Mouse (Mus musculus): ENCODE measurements around the gene Casz1. TPM values are rescaled to one million over a fixed set of nuclear protein-coding genes. Genes with fewer than 3 reads are reported as not detected.

The Casz1 gene
- polyA plus RNA-seq, 2 experiments, result 0.32 to 0.39 TPM

DNA sequence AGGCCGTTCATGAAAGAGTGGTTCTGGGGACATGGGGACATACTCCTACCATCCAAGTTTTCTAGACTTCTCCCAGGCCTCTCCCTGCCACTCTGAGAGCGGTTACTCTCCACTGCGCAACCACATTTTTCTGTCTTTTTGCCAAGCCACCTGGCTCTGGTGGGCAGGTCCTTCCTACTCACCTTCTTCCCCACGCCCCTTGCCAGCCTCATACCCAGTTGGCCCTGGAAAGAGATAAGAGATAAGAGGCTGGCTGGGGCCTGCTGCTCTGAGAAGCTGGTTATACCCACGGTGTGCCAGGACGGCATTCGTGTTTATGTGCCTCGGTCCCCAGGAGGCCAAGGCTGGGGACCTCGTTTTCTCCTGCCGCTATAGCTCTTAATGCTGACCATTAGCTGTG lies 102.6 kb downstream of the Casz1 start:
- no peak for DNase-seq (ENCODE audit: low read depth in 3 of 3, low spot score in 3 of 3)
- TF ChIP-seq CTCF (IDR thresholded peaks at IDR 0.05; ENCODE audit: low read depth) (no peak), EP300 (IDR thresholded peaks at IDR 0.05; ENCODE audit: low read depth) (no peak)
- Histone ChIP-seq H3K4me1 (replicated peaks; ENCODE audit: control insufficient read depth in 2 of 2, insufficient read depth in 2 of 2, low read length in 1 of 2) (no peaks in the 10 kb centered on the region), H3K4me2 (ENCODE audit: low read depth) (no peak overlapping the region), H3K36me3 (replicated peaks; ENCODE audit: control insufficient read depth, insufficient read depth, low read depth) (no peaks in the 10 kb centered on the region), H3K9ac (replicated peaks) (no peak overlapping the region), H3K9me3 (ENCODE audit: control insufficient read depth, low read length) (no peaks in the 10 kb centered on the region), H3K27ac (no peak overlapping the region), H3K27me3 (ENCODE audit: control insufficient read depth, insufficient read depth, low read length) (peaks cover 20% of the 10 kb centered on the region), H3K4me3 (ENCODE audit: insufficient read depth in 1 of 2, low read depth in 2 of 2, low read length in 2 of 2) (no peak overlapping the region)
- ATAC-seq (ENCODE audit: insufficient read depth), result no peak
- WGBS (ENCODE audit: insufficient replicate concordance), result 75% methylated on average over 10 of the region's 10 CpGs

DNA sequence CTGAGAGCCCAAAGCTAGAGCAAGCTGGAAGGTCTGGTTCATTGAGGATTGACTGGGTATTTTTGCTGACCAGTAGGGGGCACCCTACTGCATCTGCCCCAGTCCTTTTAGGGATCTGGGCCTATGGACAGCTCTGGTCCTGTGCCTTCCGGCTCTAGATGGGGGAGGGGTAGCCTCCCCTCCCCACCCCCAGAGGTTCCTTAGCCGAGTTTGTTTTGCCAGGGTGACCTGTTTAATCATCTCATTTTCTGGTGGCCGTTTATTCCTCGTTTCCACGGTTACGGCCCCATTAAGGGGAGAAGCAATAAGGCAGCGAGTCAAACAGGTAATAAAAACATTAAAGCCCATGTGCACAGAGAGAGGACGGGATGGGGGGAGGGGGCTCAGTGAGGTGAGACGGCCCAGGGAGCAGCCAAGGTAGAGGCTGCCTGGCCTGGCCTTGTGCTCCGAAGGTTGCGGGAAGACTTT lies 104.0 kb downstream of the Casz1 start:
- ATAC-seq (ENCODE audit: insufficient read depth) (no peak), DNase-seq (ENCODE audit: low read depth in 3 of 3, low spot score in 3 of 3) (no peak)
- WGBS (ENCODE audit: insufficient replicate concordance), result 55% methylated on average over 11 of the region's 11 CpGs
- H3K27me3 ChIP-seq (ENCODE audit: control insufficient read depth, insufficient read depth, low read length), result peaks cover 8% of the 10 kb centered on the region; the same call in 1 of the 2 replicates
- H3K4me1 ChIP-seq (replicated peaks; ENCODE audit: control insufficient read depth in 2 of 2, insufficient read depth in 2 of 2, low read length in 1 of 2), result no peaks in the 10 kb centered on the region
- no peak overlapping the region for H3K4me3 ChIP-seq (ENCODE audit: insufficient read depth in 1 of 2, low read depth in 2 of 2, low read length in 2 of 2)
- no peaks in the 10 kb centered on the region for H3K36me3 ChIP-seq (replicated peaks; ENCODE audit: control insufficient read depth, insufficient read depth, low read depth)
- no peak overlapping the region for H3K27ac ChIP-seq
- no peak for TF ChIP-seq EP300 (IDR thresholded peaks at IDR 0.05; ENCODE audit: low read depth)
- peak; percentile 71 for TF ChIP-seq CTCF (IDR thresholded peaks at IDR 0.05; ENCODE audit: low read depth)
- H3K4me2 ChIP-seq (ENCODE audit: low read depth), result no peak overlapping the region
- no peak overlapping the region for H3K9ac ChIP-seq (replicated peaks)
- H3K9me3 ChIP-seq (ENCODE audit: control insufficient read depth, low read length), result no peaks in the 10 kb centered on the region

DNA sequence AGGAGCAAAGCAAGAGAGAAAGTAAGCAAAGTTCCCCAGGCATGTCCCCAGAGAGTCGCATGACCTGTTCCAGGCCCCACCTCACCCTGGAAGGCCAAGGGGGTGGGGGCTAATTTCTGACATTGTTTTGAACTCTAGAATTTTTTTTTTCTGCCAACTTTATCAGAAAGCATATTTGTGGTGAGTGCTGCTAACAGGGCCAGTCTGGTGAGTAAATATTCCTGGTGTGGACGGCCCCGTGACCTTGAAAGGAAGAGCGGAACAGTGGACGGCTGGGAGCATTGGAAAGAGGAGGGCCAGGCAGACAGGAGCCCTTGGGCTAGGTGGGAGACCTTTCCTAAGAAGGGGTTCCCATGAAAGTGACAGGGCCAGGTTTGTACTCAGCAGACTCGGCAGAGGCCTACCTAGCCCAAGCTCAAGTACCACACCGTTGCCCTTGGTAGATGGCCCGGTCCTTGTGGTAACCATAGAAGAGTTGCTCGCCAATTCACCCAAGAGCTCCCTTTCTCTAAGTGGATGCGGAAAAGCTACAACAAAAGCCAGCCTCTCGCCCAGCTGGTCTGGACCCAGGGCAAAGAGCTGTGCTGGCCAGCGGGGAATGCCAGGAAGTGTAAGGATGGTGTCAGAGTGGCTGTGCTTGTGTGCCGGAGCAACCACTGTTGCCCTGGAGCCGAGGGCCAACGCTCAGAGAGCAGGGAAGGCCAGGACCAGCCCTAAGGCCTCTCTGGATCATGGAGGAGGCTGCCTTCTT lies 104.7 kb downstream of the Casz1 start:
- TF ChIP-seq EP300 (IDR thresholded peaks at IDR 0.05; ENCODE audit: low read depth) (no peak), CTCF (IDR thresholded peaks at IDR 0.05; ENCODE audit: low read depth) (no peak)
- WGBS (ENCODE audit: insufficient replicate concordance), result 76% methylated on average over 15 of the region's 15 CpGs
- H3K4me3 ChIP-seq (ENCODE audit: insufficient read depth in 1 of 2, low read depth in 2 of 2, low read length in 2 of 2), result no peak overlapping the region
- H3K27me3 ChIP-seq (ENCODE audit: control insufficient read depth, insufficient read depth, low read length), result peaks cover 1% of the 10 kb centered on the region; the same call in 1 of the 2 replicates
- no peaks in the 10 kb centered on the region for H3K9me3 ChIP-seq (ENCODE audit: control insufficient read depth, low read length)
- H3K27ac ChIP-seq, result no peak overlapping the region
- H3K4me1 ChIP-seq (replicated peaks; ENCODE audit: control insufficient read depth in 2 of 2, insufficient read depth in 2 of 2, low read length in 1 of 2), result no peaks in the 10 kb centered on the region
- H3K9ac ChIP-seq (replicated peaks), result no peak overlapping the region
- no peak for ATAC-seq (ENCODE audit: insufficient read depth)
- H3K4me2 ChIP-seq (ENCODE audit: low read depth), result no peak overlapping the region
- no peaks in the 10 kb centered on the region for H3K36me3 ChIP-seq (replicated peaks; ENCODE audit: control insufficient read depth, insufficient read depth, low read depth)
- no peak for DNase-seq (ENCODE audit: low read depth in 3 of 3, low spot score in 3 of 3)

DNA sequence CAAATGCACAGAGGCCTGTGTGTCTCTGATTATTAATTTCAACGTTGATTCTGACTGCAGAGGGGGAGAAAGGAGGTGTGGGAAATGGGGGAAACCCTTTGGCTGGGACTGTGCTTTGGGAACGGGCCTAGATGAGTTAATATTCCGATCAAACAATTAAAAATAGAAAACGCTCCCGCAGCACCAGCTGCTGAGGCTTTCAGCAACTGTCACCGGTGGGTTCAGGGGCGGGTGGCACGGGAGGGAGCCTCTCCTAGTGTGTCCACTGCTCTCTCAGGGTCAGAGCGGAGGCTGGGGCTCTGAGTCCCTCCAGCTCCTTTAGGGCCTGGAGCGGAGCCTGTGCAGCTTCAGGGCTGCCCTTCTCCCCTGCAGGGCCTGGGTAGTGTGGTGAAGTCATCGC lies 105.3 kb downstream of the Casz1 start:
- Histone ChIP-seq H3K27ac (no peak overlapping the region), H3K4me3 (ENCODE audit: insufficient read depth in 1 of 2, low read depth in 2 of 2, low read length in 2 of 2) (no peak overlapping the region), H3K27me3 (ENCODE audit: control insufficient read depth, insufficient read depth, low read length) (no peaks in the 10 kb centered on the region; the same call in 1 of the 2 replicates), H3K4me1 (replicated peaks; ENCODE audit: control insufficient read depth in 2 of 2, insufficient read depth in 2 of 2, low read length in 1 of 2) (no peaks in the 10 kb centered on the region), H3K9ac (replicated peaks) (no peak overlapping the region), H3K4me2 (ENCODE audit: low read depth) (no peak overlapping the region), H3K9me3 (ENCODE audit: control insufficient read depth, low read length) (no peaks in the 10 kb centered on the region), H3K36me3 (replicated peaks; ENCODE audit: control insufficient read depth, insufficient read depth, low read depth) (no peaks in the 10 kb centered on the region)
- TF ChIP-seq EP300 (IDR thresholded peaks at IDR 0.05; ENCODE audit: low read depth) (no peak), CTCF (IDR thresholded peaks at IDR 0.05; ENCODE audit: low read depth) (no peak)
- ATAC-seq (ENCODE audit: insufficient read depth) (no peak), DNase-seq (ENCODE audit: low read depth in 3 of 3, low spot score in 3 of 3) (no peak)
- 73% methylated on average over 11 of the region's 11 CpGs for WGBS (ENCODE audit: insufficient replicate concordance)

DNA sequence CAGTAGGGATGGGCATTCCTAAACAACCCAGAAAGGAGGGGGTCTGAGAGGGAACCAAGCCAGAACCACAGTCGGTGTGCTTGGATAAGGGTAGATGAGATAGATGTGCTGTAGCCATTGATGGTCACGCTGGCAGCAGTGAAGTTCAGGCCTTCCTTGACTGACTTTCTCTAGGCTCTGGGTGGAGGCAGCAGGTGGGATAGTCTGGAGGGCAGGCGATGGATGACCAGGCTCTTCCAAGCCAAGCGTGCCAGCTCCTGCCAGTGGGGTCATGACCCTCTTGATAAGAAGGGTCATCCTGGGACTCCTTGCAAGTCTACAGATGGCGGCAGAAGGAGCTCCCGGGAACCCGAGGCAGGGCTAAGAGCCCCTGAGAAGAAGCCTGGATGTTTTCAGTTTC lies 107.9 kb downstream of the Casz1 start:
- WGBS (ENCODE audit: insufficient replicate concordance), result 56% methylated on average over 7 of the region's 7 CpGs
- no peak overlapping the region for H3K4me3 ChIP-seq (ENCODE audit: insufficient read depth in 1 of 2, low read depth in 2 of 2, low read length in 2 of 2)
- no peaks in the 10 kb centered on the region for H3K27me3 ChIP-seq (ENCODE audit: control insufficient read depth, insufficient read depth, low read length)
- no peak overlapping the region for H3K9ac ChIP-seq (replicated peaks)
- H3K36me3 ChIP-seq (replicated peaks; ENCODE audit: control insufficient read depth, insufficient read depth, low read depth), result no peaks in the 10 kb centered on the region
- H3K4me1 ChIP-seq (replicated peaks; ENCODE audit: control insufficient read depth in 2 of 2, insufficient read depth in 2 of 2, low read length in 1 of 2), result no peaks in the 10 kb centered on the region
- TF ChIP-seq EP300 (IDR thresholded peaks at IDR 0.05; ENCODE audit: low read depth) (no peak), CTCF (IDR thresholded peaks at IDR 0.05; ENCODE audit: low read depth) (no peak)
- no peaks in the 10 kb centered on the region for H3K9me3 ChIP-seq (ENCODE audit: control insufficient read depth, low read length)
- no peak for ATAC-seq (ENCODE audit: insufficient read depth)
- H3K4me2 ChIP-seq (ENCODE audit: low read depth), result no peak overlapping the region
- no peak overlapping the region for H3K27ac ChIP-seq
- DNase-seq (ENCODE audit: low read depth in 3 of 3, low spot score in 3 of 3), result no peak

Data from liver, embryonic 14.5 days (tissue).